ENCODE assay signal across 7 mouse cellular contexts in the genomic region with DNA sequence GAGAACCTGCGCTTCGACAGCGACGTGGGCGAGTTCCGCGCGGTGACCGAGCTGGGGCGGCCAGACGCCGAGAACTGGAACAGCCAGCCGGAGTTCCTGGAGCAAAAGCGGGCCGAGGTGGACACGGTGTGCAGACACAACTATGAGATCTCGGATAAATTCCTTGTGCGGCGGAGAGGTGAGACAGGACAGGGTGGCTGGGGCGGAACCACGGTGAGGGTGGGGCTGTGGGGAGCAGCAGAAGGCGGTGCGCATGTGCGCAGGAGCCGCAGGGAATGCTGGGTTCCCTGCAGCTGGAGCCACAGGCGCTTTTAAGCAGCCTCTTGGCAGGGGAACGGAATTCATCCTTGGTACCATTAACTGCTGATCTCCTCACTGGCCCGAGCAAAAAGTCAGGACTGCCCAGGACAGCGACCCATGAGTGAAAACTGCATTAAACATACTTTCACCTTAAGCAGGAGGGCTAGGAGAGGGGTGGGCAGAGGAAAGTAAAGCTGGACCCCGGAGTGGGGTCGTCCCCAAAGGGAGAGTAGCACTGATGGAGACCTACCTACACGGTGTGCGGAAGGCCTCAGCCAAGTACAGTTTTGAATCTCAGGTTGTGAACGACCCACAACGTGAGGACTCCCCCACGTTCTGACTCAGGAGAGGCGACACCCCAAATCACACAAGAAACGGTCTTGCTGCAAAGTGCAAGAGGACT. TPM values are rescaled to one million over a fixed set of nuclear protein-coding genes. Genes with fewer than 3 reads are reported as not detected.
DNase-seq lines count a peak whose midpoint lies in the region; ATAC-seq lines count a peak whose summit lies in the region.

No protein-coding gene starts in this region.

- DNase-seq in brain, adult 2 months (ENCODE audit: low read depth, low spot score): peak; percentile 89
- DNase-seq in heart, adult 9 months (ENCODE audit: low spot score in 2 of 2): peak; percentile 57 to 64
- DNase-seq in kidney, adult 8-10 months: peak; percentile 67 to 71
- DNase-seq in splenic B cell, adult 2 months (ENCODE audit: low read depth, low spot score): peak; percentile 68

- no peaks in the 10 kb centered on the region for H3K36me3 ChIP-seq in embryonic facial prominence, embryonic 12.5 days
- no peaks in the 10 kb centered on the region for H3K36me3 ChIP-seq in limb, embryonic 13.5 days
- no peaks in the 10 kb centered on the region for H3K36me3 ChIP-seq in midbrain, embryonic 12.5 days
- H3K36me3 ChIP-seq in splenic B cell, adult 2 months (ENCODE audit: control insufficient read depth, insufficient read depth, low read length, poor library complexity, severe bottlenecking): peaks cover 58% of the 10 kb centered on the region

- ATAC-seq in embryonic facial prominence, embryonic 12.5 days (ENCODE audit: insufficient number of reproducible peaks, insufficient read depth, low FRiP score, low TSS enrichment): peak; percentile 68; the same call in 1 of the 2 replicates
- ATAC-seq in limb, embryonic 13.5 days (ENCODE audit: low FRiP score, low read depth): peak; percentile 78
- peak; percentile 86 for ATAC-seq in midbrain, embryonic 12.5 days (ENCODE audit: low FRiP score, low read depth)

- peak overlapping the region; percentile 67 for H3K4me2 ChIP-seq in embryonic facial prominence, embryonic 12.5 days (replicated peaks)
- peak overlapping the region; percentile 70 for H3K4me2 ChIP-seq in limb, embryonic 13.5 days (replicated peaks)
- peak overlapping the region; percentile 66 for H3K4me2 ChIP-seq in midbrain, embryonic 12.5 days (replicated peaks)

- 0 out of 2 replicates have a peak overlapping the region, but pooled peaks have one; percentile 6 for H3K27ac ChIP-seq in embryonic facial prominence, embryonic 12.5 days
- H3K27ac ChIP-seq in limb, embryonic 13.5 days: peak overlapping the region; percentile 23; the same call in 1 of the 2 replicates
- peak overlapping the region; percentile 35; the same call in 1 of the 2 replicates for H3K27ac ChIP-seq in midbrain, embryonic 12.5 days (replicated peaks)

- peak overlapping the region; percentile 55 for H3K4me3 ChIP-seq in embryonic facial prominence, embryonic 12.5 days
- H3K4me3 ChIP-seq in limb, embryonic 13.5 days: peak overlapping the region; percentile 63
- H3K4me3 ChIP-seq in midbrain, embryonic 12.5 days: peak overlapping the region; percentile 61

- H3K4me1 ChIP-seq in embryonic facial prominence, embryonic 12.5 days: 0 out of 2 replicates have a peak, but pooled peaks cover 2% of the 10 kb centered on the region
- 0 out of 2 replicates have a peak, but pooled peaks cover 5% of the 10 kb centered on the region for H3K4me1 ChIP-seq in limb, embryonic 13.5 days
- peaks cover 6% of the 10 kb centered on the region; the same call in 1 of the 2 replicates for H3K4me1 ChIP-seq in midbrain, embryonic 12.5 days

- 24% methylated on average over 38 of the region's 38 CpGs for WGBS in embryonic facial prominence, embryonic 12.5 days
- WGBS in limb, embryonic 13.5 days: 25% methylated on average over 38 of the region's 38 CpGs
- WGBS in midbrain, embryonic 12.5 days: 22% methylated on average over 38 of the region's 38 CpGs

- H3K9ac ChIP-seq in embryonic facial prominence, embryonic 12.5 days: peak overlapping the region; percentile 59
- H3K9ac ChIP-seq in limb, embryonic 13.5 days: peak overlapping the region; percentile 73
- peak overlapping the region; percentile 63 for H3K9ac ChIP-seq in midbrain, embryonic 12.5 days (replicated peaks)

- H3K9me3 ChIP-seq in embryonic facial prominence, embryonic 12.5 days: no peaks in the 10 kb centered on the region
- no peaks in the 10 kb centered on the region for H3K9me3 ChIP-seq in limb, embryonic 13.5 days
- no peaks in the 10 kb centered on the region for H3K9me3 ChIP-seq in midbrain, embryonic 12.5 days

- 0 out of 2 replicates have a peak, but pooled peaks cover 3% of the 10 kb centered on the region for H3K27me3 ChIP-seq in embryonic facial prominence, embryonic 12.5 days
- peaks cover 5% of the 10 kb centered on the region; the same call in 1 of the 2 replicates for H3K27me3 ChIP-seq in limb, embryonic 13.5 days
- peaks cover 13% of the 10 kb centered on the region for H3K27me3 ChIP-seq in midbrain, embryonic 12.5 days
- H3K27me3 ChIP-seq in splenic B cell, adult 2 months (ENCODE audit: control insufficient read depth, insufficient read depth, low read length, poor library complexity, severe bottlenecking): no peaks in the 10 kb centered on the region

RNA-seq across cellular contexts. Expression of gene H2-Eb1, which starts 4.2 kb away (rescaled TPM):
- 1.4 and 1.5 TPM in 2 replicates for polyA plus RNA-seq in embryonic facial prominence, embryonic 12.5 days (2016; fragmentation: Nextera tagmentation; extraction: Ambion mirVana)
- polyA plus RNA-seq in limb, embryonic 13.5 days (2015; fragmentation: Nextera tagmentation; extraction: Ambion mirVana): 2.6 and 2.9 TPM in 2 replicates
- polyA plus RNA-seq in midbrain, embryonic 12.5 days (2016; fragmentation: Nextera tagmentation; extraction: Ambion mirVana): 1.7 and 2.0 TPM in 2 replicates

RNA-seq across cellular contexts. Expression of gene H2-Eb2, which starts 15.6 kb away (rescaled TPM):
- polyA plus RNA-seq in embryonic facial prominence, embryonic 12.5 days (2016; fragmentation: Nextera tagmentation; extraction: Ambion mirVana): not detected in 2 replicates
- polyA plus RNA-seq in limb, embryonic 13.5 days (2015; fragmentation: Nextera tagmentation; extraction: Ambion mirVana): not detected in 2 replicates
- 0.10 TPM in 1 of 2 replicates, not detected in the other for polyA plus RNA-seq in midbrain, embryonic 12.5 days (2016; fragmentation: Nextera tagmentation; extraction: Ambion mirVana)

RNA-seq across cellular contexts. Expression of gene H2-Aa, which starts 22.2 kb away (rescaled TPM):
- 0.19 TPM in 1 of 2 replicates, not detected in the other for polyA plus RNA-seq in embryonic facial prominence, embryonic 12.5 days (2016; fragmentation: Nextera tagmentation; extraction: Ambion mirVana)
- 2.2 and 2.6 TPM in 2 replicates for polyA plus RNA-seq in limb, embryonic 13.5 days (2015; fragmentation: Nextera tagmentation; extraction: Ambion mirVana)
- polyA plus RNA-seq in midbrain, embryonic 12.5 days (2016; fragmentation: Nextera tagmentation; extraction: Ambion mirVana): 0.37 TPM in 1 of 2 replicates, not detected in the other

RNA-seq across cellular contexts. Expression of gene Btnl2, which starts 44.8 kb away (rescaled TPM):
- not detected in 2 replicates for polyA plus RNA-seq in embryonic facial prominence, embryonic 12.5 days (2016; fragmentation: Nextera tagmentation; extraction: Ambion mirVana)
- 0.05 and 0.09 TPM in 2 replicates for polyA plus RNA-seq in limb, embryonic 13.5 days (2015; fragmentation: Nextera tagmentation; extraction: Ambion mirVana)
- 0.06 TPM in 1 of 2 replicates, not detected in the other for polyA plus RNA-seq in midbrain, embryonic 12.5 days (2016; fragmentation: Nextera tagmentation; extraction: Ambion mirVana)

RNA-seq across cellular contexts. Expression of gene H2-Ab1, which starts 52.3 kb away (rescaled TPM):
- 2.9 and 3.4 TPM in 2 replicates for polyA plus RNA-seq in embryonic facial prominence, embryonic 12.5 days (2016; fragmentation: Nextera tagmentation; extraction: Ambion mirVana)
- 2.9 and 4.2 TPM in 2 replicates for polyA plus RNA-seq in limb, embryonic 13.5 days (2015; fragmentation: Nextera tagmentation; extraction: Ambion mirVana)
- polyA plus RNA-seq in midbrain, embryonic 12.5 days (2016; fragmentation: Nextera tagmentation; extraction: Ambion mirVana): 2.6 and 3.2 TPM in 2 replicates

Comparison
In these comparisons a context has a peak if more than half of its experiments do, and no peak if none do; other contexts are left out.
1. Peak in every context shown above with its lines: DNase-seq, ATAC-seq, H3K4me3 ChIP-seq and H3K27ac ChIP-seq.